Mouse (Mus musculus): ENCODE results near the gene Hfe2.
"Not testable (repeated sequence)": the region's sequence is repeated elsewhere in the genome, so short reads cannot be mapped to it uniquely, and the experiment has no call there.

The Hfe2 gene

DNA sequence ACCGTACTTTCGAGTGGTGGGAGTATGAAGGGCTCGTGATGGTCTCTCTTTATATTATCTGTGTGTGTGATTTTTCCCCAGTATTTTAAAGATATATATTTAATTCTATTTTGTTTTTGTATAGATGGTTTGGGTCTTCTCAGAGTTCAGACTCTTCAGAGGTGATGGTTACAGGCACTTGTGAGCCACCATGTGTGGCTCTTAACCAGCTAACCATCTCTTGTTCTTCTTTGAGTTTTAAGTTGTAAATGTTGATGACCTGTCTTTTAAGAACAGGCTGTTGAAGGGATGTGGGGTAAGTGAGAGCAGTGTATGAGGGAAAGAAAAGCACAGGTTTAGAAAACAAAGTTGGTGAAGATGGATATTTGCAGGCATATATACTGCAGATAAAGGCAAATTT lies 30.1 kb upstream of the Hfe2 start:
- in situ Hi-C loops (cut with MboI; ENCODE audit: low pct_unique_long_range_greater_than_20kb in 1 of 2, low sequenced_read_pairs in 2 of 2, unreplicated experiment in 1 of 2) = no loop called here

DNA sequence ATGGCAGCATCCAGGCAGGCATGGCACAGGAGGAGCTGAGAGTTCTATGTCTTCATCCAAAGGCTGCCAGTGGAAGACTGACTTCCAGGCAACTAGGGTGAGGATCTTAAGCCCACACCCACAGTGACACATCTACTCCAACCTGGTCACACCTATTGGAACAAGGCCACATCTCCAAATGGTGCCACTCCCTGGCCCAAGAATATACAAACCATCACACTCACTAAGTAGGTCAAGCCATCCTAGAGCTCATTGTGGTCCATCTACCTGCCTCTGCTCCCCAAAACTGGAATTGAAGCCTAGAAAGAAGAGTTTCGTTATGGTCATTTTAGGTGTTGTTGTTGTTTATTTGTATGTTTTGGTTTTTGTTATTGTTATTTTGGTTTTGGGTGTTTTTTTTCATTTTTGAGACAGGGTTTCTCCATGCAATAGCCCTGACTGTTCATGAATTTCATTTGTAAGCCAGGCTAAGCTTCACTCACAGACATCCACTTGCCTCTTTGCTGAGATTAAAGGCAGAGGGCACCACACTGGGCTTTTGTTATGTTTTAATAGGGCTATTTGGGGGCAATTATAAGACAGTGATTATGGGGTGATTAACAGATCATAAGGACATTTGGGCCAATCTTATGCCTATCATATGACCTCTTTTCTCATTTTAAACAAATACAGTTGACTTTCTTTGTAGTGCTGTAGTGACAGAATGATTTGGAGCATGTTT lies 29.3 kb upstream of the Hfe2 start:
- in situ Hi-C loops (cut with MboI; ENCODE audit: low pct_unique_long_range_greater_than_20kb in 1 of 2, low sequenced_read_pairs in 2 of 2, unreplicated experiment in 1 of 2) = no loop called here

DNA sequence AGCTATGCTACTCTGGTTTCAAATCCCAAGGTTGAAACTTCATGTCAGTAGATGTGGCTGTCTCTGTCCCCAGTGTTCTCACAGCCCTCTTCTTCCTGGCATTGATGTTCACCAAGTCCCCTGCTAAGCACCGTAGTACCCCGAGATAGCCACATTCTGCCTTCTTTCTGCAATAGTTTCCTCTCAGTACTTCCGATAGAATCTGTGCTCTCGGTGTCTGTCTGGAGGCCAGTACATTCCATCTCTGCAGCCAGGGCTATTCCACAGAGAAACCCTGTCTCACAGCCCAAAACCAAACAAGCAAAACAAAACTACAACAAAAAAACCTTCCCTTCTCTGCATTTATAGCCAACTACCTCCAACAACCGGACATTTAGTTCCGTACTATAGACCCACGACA lies 28.8 kb upstream of the Hfe2 start:
- in situ Hi-C loops (cut with MboI; ENCODE audit: low pct_unique_long_range_greater_than_20kb in 1 of 2, low sequenced_read_pairs in 2 of 2, unreplicated experiment in 1 of 2) = no loop called here

DNA sequence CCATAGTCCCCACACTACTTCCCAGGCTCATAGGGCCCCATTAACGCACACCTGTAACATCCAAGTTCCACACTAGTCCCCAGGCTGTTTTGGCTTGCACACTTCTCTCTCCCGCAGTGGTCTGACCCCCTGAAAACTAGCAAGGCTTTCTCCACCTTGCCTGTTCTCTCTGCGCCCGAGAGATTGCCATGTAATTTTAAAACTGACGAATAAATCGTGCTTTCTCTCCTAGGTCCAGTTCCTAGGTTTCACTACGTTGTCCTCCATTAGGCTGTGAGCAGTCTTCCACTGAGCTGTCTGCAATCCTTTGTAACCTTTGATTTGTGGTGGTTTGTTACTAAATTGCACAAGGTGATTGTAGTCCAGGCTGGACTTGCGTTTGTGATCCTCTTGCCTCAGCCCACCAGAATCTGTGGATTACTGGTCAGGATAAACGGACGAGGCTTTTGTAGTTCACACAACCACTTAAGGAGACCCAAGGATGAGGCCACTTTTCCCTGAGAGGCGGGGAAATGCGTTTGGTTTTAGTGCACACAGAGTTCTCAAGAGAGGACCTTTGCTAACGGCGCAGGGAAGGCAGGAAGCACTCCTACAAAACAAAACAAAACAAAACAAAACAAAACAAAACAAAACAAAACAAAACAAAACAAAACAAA lies 28.2 kb upstream of the Hfe2 start:
- in situ Hi-C loops (cut with MboI; ENCODE audit: low pct_unique_long_range_greater_than_20kb in 1 of 2, low sequenced_read_pairs in 2 of 2, unreplicated experiment in 1 of 2) = not testable (repeated sequence)

DNA sequence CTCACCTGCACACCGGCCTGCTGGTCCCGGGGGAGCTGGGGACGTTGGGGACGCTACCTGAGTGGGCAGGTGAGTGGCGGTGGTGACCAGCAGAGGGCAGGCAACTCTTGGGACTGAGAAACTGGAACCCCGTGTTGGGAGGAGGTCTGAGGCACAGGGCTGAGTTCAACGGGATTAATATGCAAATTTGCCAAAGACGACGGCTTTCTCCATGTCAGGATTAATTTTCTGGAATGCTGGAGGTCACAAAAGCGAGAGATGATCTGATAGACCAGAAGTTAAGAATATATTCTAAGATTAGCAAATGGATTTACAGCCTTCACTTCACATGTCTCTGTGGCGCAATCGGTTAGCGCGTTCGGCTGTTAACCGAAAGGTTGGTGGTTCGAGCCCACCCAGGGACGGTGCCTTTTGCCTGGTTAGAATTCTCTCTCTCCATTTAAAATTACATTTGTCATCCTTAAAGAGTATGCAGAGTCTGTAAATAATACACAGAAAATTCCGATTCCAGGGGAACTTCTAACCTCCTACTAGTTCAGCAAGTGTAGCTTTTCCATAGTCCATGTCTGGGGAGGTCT lies 27.4 kb upstream of the Hfe2 start:
- in situ Hi-C loops (cut with MboI; ENCODE audit: low pct_unique_long_range_greater_than_20kb in 1 of 2, low sequenced_read_pairs in 2 of 2, unreplicated experiment in 1 of 2) = no loop called here

DNA sequence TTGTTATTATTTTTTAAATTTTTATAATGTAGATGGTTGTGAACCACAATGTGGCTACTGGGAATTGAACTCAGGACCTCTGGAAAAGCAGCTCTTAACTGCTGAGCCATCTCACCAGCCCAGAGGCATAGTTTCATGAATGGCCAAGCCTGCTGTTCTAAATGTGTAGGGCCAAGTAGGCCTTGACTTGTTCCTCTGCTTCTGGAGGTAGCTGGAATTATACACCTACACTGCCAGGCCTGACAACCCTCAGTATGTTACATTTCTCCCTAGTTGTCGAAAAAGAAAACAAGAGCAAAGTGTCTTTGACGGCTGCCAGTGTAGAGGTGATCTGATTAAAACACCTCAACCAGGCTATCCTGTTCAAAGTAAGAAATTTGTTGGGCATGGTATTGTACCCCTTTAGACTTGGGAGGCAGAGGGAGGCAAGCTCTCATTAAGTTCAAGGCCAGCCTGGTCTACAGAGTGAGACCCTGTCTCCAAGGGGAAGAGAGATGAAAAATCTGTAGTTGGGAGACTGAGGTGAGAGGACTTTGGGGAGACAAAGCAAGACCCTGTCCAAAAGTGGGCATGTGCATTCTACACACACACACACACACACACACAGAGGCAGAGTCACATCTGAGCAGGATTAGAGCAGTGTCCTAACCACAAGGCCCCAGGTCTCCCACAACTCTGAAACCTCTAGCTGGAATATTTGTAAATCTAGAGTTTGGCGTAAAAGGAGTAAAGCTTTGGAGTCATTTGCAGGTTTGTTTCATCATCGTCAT lies 26.3 kb upstream of the Hfe2 start:
- in situ Hi-C loops (cut with MboI; ENCODE audit: low pct_unique_long_range_greater_than_20kb in 1 of 2, low sequenced_read_pairs in 2 of 2, unreplicated experiment in 1 of 2) = no loop called here

DNA sequence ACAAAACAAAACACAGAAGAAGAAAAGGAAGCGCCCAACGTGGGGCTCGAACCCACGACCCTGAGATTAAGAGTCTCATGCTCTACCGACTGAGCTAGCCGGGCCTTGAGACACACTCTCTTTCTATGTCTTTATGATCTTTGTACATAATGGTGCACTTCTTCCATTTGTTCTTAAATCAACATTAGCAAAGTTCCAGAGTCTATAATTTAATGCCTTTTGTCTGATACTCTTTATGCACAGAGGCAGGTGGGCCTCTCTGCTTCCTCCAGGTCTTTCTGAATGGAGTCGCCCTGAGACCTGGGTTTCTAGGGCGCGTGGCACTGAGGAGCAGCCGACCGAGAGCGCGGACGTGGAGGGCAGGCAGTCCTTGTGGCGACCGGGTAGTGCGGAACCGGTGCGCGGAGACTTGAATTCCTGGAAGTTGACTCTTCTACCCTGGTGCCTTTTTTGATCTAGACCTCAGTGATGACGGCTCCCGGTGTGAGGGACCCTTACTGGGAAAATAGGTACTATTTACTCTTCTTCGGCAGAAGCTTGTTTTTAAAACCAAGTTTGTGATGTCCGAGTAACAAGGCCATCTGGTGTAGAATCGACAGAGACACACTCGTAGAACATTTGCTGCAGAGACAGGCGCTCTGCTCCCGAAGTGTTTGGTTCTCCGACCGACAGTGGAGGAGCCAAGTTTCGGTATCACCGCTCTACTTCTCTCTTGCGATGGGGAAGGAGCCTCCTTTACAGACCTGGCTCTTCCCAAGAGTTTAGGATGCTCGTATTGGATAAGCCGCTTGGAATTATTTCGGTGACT lies 25.3 kb upstream of the Hfe2 start:
- in situ Hi-C loops (cut with MboI; ENCODE audit: low pct_unique_long_range_greater_than_20kb in 1 of 2, low sequenced_read_pairs in 2 of 2, unreplicated experiment in 1 of 2) = no loop called here

DNA sequence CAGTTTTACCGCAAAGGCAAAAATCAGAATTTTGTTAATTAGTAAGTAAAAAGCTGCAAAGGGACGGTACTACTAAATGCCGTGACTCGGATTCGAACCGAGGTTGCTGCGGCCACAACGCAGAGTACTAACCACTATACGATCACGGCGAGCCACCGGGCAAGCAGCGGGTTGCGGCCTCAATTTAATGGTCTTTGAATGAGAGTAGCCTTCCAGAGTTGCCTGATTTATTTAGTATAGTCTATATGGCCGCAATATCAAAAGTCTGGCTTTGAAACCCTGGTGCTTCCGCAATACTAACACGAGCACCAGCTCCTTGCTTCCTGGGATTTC lies 24.7 kb upstream of the Hfe2 start:
- in situ Hi-C loops (cut with MboI; ENCODE audit: low pct_unique_long_range_greater_than_20kb in 1 of 2, low sequenced_read_pairs in 2 of 2, unreplicated experiment in 1 of 2) = no loop called here

DNA sequence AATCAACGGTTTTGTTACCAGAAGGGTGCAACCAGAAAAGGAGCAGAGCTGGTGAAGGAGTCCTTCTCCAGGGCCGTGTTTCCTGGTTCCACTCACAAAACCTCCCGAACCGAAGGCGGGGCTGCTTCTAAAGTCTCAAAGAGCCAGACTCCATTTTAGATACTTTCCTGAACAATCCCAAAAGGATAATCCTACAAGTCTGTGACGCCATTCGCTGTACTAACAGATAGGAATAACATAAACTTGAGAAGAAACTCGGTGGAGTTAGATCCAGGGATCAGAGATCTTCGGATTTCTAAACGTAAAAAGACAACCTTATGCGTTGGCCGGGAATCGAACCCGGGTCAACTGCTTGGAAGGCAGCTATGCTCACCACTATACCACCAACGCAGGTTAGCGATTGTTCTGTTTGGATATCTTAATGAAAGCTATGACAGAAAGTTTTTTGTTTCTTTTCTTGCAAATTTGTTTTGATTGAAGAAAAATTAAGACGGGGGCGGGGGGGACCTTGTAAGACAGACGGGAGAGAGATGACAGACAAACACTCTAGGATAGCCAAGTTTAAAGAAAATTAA lies 24.2 kb upstream of the Hfe2 start:
- in situ Hi-C loops (cut with MboI; ENCODE audit: low pct_unique_long_range_greater_than_20kb in 1 of 2, low sequenced_read_pairs in 2 of 2, unreplicated experiment in 1 of 2) = no loop called here

DNA sequence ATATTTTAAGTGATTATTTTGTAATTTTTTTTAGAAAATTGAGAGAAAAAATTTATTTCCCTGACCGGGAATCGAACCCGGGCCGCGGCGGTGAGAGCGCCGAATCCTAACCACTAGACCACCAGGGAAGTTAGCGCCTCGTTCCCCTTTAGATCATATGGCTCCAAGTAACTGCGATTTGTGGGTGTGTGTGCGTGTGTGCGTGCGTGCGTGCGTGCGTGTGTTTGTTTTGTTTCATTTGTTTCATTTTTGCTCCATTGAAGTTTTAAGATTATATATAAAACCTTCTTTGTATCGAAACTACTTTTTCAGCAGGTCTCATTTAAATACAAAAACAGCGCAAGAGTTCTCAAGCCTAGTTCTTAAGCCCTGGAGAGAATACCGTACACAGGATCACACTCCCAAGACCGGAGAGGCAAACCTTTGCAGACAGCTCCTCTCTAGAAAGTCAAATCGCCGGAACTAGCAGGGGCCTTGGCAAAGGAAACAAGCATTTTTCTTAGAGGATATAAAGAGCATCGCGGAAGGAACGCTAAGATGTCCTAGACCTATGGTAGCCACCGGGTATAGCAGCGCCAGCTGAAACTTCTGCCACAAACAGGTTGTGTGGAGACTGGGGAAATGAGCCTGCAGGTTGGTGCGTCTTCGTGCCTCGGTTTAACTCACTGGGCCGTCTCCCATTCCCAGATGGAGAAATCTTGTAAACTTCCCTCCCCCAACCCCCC lies 23.4 kb upstream of the Hfe2 start:
- in situ Hi-C loops (cut with MboI; ENCODE audit: low pct_unique_long_range_greater_than_20kb in 1 of 2, low sequenced_read_pairs in 2 of 2, unreplicated experiment in 1 of 2) = no loop called here

DNA sequence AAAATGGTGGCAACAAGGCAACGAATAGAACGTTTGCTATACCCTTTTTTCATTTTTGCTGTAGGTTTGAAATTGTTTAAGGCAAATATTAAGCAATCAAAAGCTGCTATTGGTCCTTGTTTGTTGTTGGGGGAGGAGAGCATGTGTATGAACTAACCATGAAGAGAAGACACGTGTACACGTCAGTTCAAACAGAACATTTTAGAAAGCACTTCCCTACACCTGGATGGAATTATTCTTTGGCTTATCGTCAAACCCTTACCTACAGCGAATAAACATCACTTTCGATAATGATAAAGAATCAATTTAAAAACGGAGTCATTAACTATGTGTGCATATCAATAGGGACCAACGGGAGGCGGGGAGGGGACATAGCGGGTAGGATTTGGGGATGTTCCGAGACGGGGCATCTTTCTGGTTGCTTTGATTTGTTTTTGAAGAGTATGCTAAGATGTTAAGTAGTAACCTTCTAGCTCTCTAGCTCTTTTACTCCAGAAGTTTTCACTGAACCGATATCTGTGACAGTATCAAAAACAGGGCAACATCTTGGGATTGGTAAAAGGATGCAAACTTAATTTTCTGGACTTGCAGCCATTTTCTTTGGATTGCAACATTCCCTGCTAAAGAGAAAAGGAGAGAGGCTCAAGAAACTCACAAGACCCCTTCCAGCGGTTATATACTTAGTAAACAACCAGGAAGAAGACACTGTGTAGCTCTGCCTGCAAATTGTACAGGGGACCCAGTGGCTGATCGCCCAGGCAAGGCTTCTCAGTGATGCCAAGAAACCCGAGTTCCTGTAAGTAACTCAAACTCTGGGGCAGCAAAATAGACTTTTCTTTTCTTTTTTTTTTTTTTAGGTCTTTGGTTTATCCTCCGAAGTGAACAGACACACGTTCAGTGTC lies 22.5 kb upstream of the Hfe2 start:
- in situ Hi-C loops (cut with MboI; ENCODE audit: low pct_unique_long_range_greater_than_20kb in 1 of 2, low sequenced_read_pairs in 2 of 2, unreplicated experiment in 1 of 2) = no loop called here

DNA sequence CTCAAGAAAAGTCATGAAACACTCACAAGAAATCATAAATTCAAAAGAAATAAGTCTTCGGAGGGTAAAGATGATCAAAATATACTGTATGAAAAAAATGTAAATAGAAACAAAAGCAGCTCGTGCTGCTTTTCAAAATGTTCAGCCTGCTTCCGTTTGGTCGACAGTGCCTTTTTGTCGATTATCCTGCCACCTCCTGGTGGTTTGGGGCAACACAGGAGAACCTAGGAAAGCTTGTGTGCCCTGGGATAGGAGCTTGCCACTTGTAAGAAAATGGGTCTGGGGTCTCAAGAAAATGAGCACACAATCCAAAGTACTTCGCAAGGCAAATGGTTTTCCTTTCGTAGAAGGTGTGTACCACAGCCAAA lies 21.9 kb upstream of the Hfe2 start:
- in situ Hi-C loops (cut with MboI; ENCODE audit: low pct_unique_long_range_greater_than_20kb in 1 of 2, low sequenced_read_pairs in 2 of 2, unreplicated experiment in 1 of 2) = no loop called here

DNA sequence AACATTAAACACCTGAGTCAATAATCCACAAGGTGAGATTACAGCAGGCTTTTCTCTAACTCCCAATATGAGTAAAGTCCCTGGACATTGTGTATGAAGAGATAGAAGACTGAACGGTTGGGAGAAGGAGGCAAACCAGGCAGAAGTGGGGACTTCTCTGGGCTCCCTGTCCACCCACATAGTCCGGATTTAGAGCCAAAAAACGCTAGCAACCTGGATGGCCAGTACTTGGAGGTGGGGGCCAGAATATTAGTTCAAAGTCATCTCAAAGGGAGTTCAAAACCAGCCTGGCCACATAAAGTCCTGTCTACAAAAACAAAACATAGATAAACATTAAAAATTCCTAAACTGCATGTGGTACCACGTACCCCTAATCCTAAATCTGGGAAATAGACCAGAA lies 21.0 kb upstream of the Hfe2 start:
- in situ Hi-C loops (cut with MboI; ENCODE audit: low pct_unique_long_range_greater_than_20kb in 1 of 2, low sequenced_read_pairs in 2 of 2, unreplicated experiment in 1 of 2) = no loop called here

DNA sequence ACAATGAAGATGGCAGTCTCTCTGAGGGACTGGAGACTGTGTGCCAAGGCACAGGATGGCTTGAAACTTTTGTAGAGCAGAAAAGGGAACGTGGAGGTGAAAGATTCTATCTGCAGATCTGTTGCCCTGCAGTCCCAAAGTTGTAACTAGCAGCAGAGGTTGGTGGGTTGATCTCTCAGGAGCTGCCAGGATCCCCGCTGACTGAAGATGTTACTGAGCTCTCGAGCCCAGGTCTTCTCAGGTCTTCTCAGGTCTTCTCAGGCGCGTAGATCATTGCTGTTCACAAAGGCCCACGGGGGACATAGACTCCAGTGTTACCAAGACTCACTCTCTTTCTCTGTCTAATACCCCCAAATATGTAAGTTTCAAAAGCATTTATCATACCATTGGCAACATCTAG lies 20.0 kb upstream of the Hfe2 start:
- in situ Hi-C loops (cut with MboI; ENCODE audit: low pct_unique_long_range_greater_than_20kb in 1 of 2, low sequenced_read_pairs in 2 of 2, unreplicated experiment in 1 of 2) = no loop called here

DNA sequence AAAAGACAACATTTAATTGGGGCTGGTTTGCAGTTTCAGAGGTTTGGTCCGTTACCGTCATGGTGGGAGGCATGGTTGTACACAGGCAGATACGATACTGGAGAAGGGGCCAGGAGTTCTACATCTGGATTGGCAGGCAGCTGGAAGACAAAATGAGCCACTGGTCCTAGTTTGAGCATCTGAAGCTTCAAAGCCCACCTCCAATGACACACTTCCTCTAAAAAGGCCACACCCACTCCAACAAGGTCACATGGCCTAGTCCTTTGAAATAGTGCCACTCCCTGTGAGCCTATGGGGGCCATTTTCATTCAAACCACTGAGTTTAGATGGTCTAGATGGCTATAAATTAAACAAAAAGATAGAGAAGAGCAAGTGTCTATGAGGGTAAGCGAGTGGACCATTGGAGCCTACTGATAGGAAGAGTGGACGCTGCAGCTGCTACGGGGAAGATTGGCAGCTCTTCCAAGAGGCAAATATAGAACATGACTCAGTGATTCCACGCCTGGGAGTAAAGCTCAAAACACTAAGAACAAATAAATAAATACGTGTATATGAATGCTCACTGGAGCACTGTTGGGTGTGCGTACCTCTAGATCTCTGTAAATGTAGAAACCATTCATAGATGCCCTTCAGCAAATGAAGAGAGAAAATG lies 18.4 kb upstream of the Hfe2 start:
- in situ Hi-C loops (cut with MboI; ENCODE audit: low pct_unique_long_range_greater_than_20kb in 1 of 2, low sequenced_read_pairs in 2 of 2, unreplicated experiment in 1 of 2) = no loop called here

DNA sequence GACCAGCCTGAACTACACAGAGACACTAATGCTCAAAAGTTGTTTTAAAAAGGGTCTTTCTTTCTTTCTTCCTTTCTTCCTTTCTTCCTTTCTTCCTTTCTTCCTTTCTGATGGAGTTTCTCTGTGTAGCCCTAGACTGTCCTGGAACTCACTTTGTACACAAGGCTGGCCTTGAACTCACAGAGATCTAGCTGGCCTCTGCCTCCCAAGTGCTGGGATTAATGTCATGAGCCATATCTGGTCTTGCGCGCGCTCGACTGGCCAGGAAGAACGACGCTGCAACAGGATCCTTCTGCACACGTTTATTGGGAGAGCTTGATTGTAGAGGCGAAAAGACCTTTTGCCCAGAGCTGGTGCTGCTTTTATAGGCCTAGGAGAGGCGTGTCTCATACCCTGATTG lies 17.0 kb upstream of the Hfe2 start:
- in situ Hi-C loops (cut with MboI; ENCODE audit: low pct_unique_long_range_greater_than_20kb in 1 of 2, low sequenced_read_pairs in 2 of 2, unreplicated experiment in 1 of 2) = not testable (repeated sequence)

DNA sequence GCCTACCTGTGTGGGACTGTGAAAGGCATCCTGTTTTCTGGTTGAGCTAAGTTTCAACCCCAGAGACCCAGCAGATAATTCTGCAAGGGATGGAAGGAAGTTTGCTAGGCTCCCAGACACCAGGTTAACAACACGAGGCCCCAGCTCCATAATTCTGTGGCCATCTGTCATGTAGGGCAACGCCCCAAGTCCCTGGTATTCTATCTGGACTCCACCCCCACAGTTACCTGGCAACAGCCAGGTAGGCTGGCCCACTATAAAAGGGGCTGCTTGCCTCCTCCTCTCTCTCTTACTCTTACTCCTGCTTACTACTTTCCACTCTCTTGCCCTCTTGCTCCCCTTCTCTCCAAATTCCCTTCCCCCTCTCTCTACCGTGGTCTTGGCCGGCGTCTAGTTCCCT lies 4.8 kb upstream of the Hfe2 start:
- in situ Hi-C loops (cut with MboI; ENCODE audit: low pct_unique_long_range_greater_than_20kb in 1 of 2, low sequenced_read_pairs in 2 of 2, unreplicated experiment in 1 of 2) = no loop called here
